Mouse (Mus musculus) megakaryocyte, embryonic 14.5 days (primary cell): ENCODE results near the gene Gcm1.

ENCODE experiments used
- FLI1 ChIP-seq: IDR thresholded peaks from 2 replicates; pipeline ENCODE4 v1.6.1; 2012; ENCODE audit warnings: low read length, inconsistent platforms, mixed read lengths
- GATA1 ChIP-seq: IDR thresholded peaks from 3 replicates; pipeline ENCODE4 v1.6.1; 2012; ENCODE audit warnings: mixed read lengths, low read length, inconsistent platforms, borderline replicate concordance

DNA sequence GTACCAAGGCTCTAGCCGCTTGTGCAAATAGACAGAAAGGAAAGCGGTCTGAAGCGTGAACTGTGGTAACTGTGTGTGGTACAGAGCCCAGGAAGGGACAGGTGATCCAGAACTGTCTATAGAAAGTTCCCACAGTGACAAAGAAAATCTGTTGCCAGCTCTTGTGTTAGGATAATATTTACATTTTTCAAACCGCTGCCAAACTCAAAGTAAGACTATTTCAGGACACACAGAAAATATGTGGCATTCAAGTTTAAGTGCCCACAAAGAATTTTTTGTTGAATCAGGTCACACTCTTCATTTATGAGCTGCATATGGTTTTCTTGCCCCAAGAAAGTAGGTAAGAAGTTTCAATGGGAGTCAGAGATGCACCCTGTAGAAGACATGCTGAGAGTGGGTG is 18.8 kb upstream of the Gcm1 start:
- no peak for TF ChIP-seq GATA1
- TF ChIP-seq FLI1 = no peak
